Mouse (Mus musculus) liver, adult 2 months (tissue): ENCODE data around the gene Gfy.

ENCODE experiments used
- CTCF ChIP-seq: fragments of 200-500 bp; IDR thresholded peaks from 2 replicates; pipeline ENCODE4 v1.5.1; 2011; ENCODE audit warnings: low read depth, low read length, control low read depth
- POLR2A ChIP-seq: fragments of 200-500 bp; IDR thresholded peaks from 2 replicates; pipeline ENCODE4 v1.6.1; 2011; ENCODE audit warnings: low read length, control low read depth; ENCODE audit not compliant: insufficient read depth; ENCODE audit errors: extremely low read depth

- no peak for TF ChIP-seq CTCF
- TF ChIP-seq POLR2A: no peak
Observed at GRCm38 (mm10) chr7:45150321-45150720, 29.0 kb downstream of the Gfy start.
